Comparison of ENCODE assay signal across 8 mouse cellular contexts in genomic region chr12:81140594-81141328, GRCm38 (mm10).
A peak's percentile ranks its signal among the peaks of the same experiment; 100 is the strongest.
DNase-seq lines count a peak whose midpoint lies in the region; ATAC-seq and TF ChIP-seq lines count a peak whose summit lies in the region.

No protein-coding gene starts in this region.

- no peaks in the 10 kb centered on the region for H3K36me3 ChIP-seq in forebrain, postnatal 0 days (ENCODE audit: insufficient read depth)
- H3K36me3 ChIP-seq in neural tube, embryonic 13.5 days: no peaks in the 10 kb centered on the region

- 0 out of 2 replicates have a peak overlapping the region, but pooled peaks have one; percentile 3 for H3K27ac ChIP-seq in forebrain, postnatal 0 days (ENCODE audit: low read depth, low read length)
- peak overlapping the region; percentile 53 for H3K27ac ChIP-seq in left cerebral cortex, adult 2 months
- H3K27ac ChIP-seq in neural tube, embryonic 13.5 days (replicated peaks): peak overlapping the region; percentile 28; the same call in 1 of the 2 replicates

- WGBS in forebrain, postnatal 0 days: 32% methylated on average over 9 of the region's 9 CpGs
- 36% methylated on average over 9 of the region's 9 CpGs for WGBS in neural tube, embryonic 13.5 days

- no peaks in the 10 kb centered on the region for H3K27me3 ChIP-seq in forebrain, postnatal 0 days (ENCODE audit: insufficient read depth, low read length)
- H3K27me3 ChIP-seq in neural tube, embryonic 13.5 days: no peaks in the 10 kb centered on the region; the same call in 1 of the 2 replicates

- H3K4me3 ChIP-seq in forebrain, postnatal 0 days (ENCODE audit: low read depth, low read length): no peak overlapping the region
- H3K4me3 ChIP-seq in left cerebral cortex, adult 2 months: no peak overlapping the region
- H3K4me3 ChIP-seq in neural tube, embryonic 13.5 days: no peak overlapping the region

- TF ChIP-seq CTCF in forebrain, postnatal 0 days (IDR thresholded peaks at IDR 0.05; ENCODE audit: low read depth): no peak
- TF ChIP-seq CTCF in left cerebral cortex, adult 2 months (IDR thresholded peaks at IDR 0.05): no peak

- no peak overlapping the region for H3K9ac ChIP-seq in forebrain, postnatal 0 days
- no peak overlapping the region for H3K9ac ChIP-seq in neural tube, embryonic 13.5 days

- no peaks in the 10 kb centered on the region for H3K9me3 ChIP-seq in forebrain, postnatal 0 days (ENCODE audit: low read length)
- H3K9me3 ChIP-seq in neural tube, embryonic 13.5 days: no peaks in the 10 kb centered on the region

- DNase-seq in right cerebral cortex, postnatal 10 days (ENCODE audit: low spot score in 2 of 2): peak; percentile 67 to 76
- DNase-seq in right cerebral cortex, postnatal 25 days: no peak
- DNase-seq in forebrain, postnatal 0 days: peak; percentile 50
- peak in 1 of 2 experiments; percentile 16 for DNase-seq in left cerebral cortex, adult 2 months (ENCODE audit: extremely low spot score in 1 of 2, low spot score in 2 of 2)
- DNase-seq in spleen, postnatal 10 days (ENCODE audit: low spot score in 2 of 2): no peak
- DNase-seq in kidney, postnatal 25 days: no peak
- DNase-seq in lung, postnatal 25 days (ENCODE audit: low spot score): no peak

- peak; percentile 73 for ATAC-seq in forebrain, postnatal 0 days
- ATAC-seq in neural tube, embryonic 13.5 days (ENCODE audit: low read depth): peak; percentile 43; the same call in 1 of the 2 replicates

- H3K4me1 ChIP-seq in forebrain, postnatal 0 days (ENCODE audit: insufficient read depth): no peaks in the 10 kb centered on the region
- peaks cover 22% of the 10 kb centered on the region for H3K4me1 ChIP-seq in neural tube, embryonic 13.5 days (replicated peaks)

- intact Hi-C loops in left cerebral cortex, adult 2 months (cut with DNase I): loop anchor here (2.0 kb wide), 1 partner anchor 34 kb away; no protein-coding TSS in a partner anchor

- no peak overlapping the region for H3K4me2 ChIP-seq in forebrain, postnatal 0 days (ENCODE audit: low read depth)
- H3K4me2 ChIP-seq in neural tube, embryonic 13.5 days: no peak overlapping the region

Comparison
In these comparisons a context has a peak if more than half of its experiments do, and no peak if none do; other contexts are left out.
1. DNase-seq: peak in right cerebral cortex, postnatal 10 days (2 of 2) and forebrain, postnatal 0 days (single experiment); none in right cerebral cortex, postnatal 25 days (single experiment), spleen, postnatal 10 days (0 of 2), kidney, postnatal 25 days (0 of 2) and lung, postnatal 25 days (single experiment).
2. H3K27ac ChIP-seq: peak in every context shown above with its lines; median percentile 53 in left cerebral cortex, adult 2 months; 28 in neural tube, embryonic 13.5 days; 3 in forebrain, postnatal 0 days.